Mouse (Mus musculus) brain, embryonic 14.5 days (tissue): Measurements from ENCODE around the gene Caskin1.

Experiments used
- CTCF ChIP-seq: fragments of 200-500 bp; IDR thresholded peaks from 2 replicates; pipeline ENCODE4 v1.5.1; 2012; ENCODE audit warnings: inconsistent platforms, mild to moderate bottlenecking, moderate library complexity, borderline replicate concordance; ENCODE audit not compliant: insufficient read depth, insufficient read length; ENCODE audit errors: extremely low read depth
- POLR2A ChIP-seq: fragments of 200-500 bp; IDR thresholded peaks from 2 replicates; pipeline ENCODE4 v1.6.1; 2012; ENCODE audit warnings: mild to moderate bottlenecking, inconsistent platforms, borderline replicate concordance; ENCODE audit not compliant: poor library complexity, insufficient read depth, insufficient read length, severe bottlenecking; ENCODE audit errors: extremely low read depth

DNA sequence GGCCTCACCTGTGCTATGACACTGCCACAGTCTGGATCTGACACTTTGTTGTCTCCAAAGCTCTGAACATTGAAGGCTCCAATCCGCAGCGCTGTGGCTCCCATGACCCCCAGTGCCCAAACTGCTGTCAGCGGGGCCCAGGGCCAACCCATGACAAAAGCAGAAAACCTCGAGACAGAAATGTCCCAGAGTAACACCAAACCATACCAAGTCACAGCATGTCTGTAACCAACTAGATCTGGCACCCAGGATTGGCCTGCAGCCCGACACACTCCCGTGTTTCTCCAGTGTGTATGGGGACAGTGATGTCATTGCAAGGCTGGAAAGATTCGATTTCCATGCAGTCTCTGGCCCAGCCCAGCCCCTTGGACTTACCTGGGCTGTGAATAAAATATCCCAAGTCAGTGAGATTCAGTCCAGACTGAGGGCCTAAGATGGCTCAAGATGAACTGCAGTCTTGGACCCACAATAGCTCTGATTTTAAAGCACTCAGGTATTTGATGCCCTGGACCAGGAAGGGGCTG, 45.7 kb upstream of the Caskin1 start, which contains the start of gene Dnase1l2:
- TF ChIP-seq CTCF: no peak
- TF ChIP-seq POLR2A: no peak
